Mouse (Mus musculus): Measurements from ENCODE around the gene Cdk6.
"Not testable (repeated sequence)": the region's sequence is repeated elsewhere in the genome, so short reads cannot be mapped to it uniquely, and the experiment has no call there.

DNA sequence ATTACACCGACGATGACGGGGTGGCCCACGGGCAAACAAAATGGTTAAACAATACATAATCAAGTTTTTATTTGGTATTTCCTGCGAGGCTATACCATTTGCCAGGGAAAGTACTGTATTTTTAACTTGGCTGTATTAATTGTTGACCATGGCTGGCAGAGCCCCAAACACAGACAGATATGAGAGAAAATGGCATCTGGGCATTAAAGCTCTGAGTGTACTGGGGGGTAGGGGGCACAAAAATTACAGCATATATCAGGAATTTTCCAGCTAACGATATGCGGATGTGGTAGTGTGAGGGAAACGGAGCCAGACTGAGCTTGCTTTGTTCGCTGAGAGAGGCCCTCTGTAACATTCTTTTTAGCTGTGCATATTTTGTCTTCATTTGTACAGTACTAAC lies 109.9 kb downstream of the Cdk6 start:
- TF ChIP-seq USF1 (IDR thresholded peaks at IDR 0.05; ENCODE audit: low read depth); POLR2A (IDR thresholded peaks at IDR 0.05; ENCODE audit: insufficient read length, low read depth); TCF3 (IDR thresholded peaks at IDR 0.05; ENCODE audit: insufficient read length, low read depth); E2F4 (IDR thresholded peaks at IDR 0.05; ENCODE audit: insufficient read depth); MYOD1 (IDR thresholded peaks at IDR 0.05; ENCODE audit: control insufficient read depth in 1 of 3, insufficient read length in 2 of 3, low read depth in 2 of 3); TCF12 (IDR thresholded peaks at IDR 0.05; ENCODE audit: insufficient read depth, poor library complexity, severe bottlenecking); MYOG (IDR thresholded peaks at IDR 0.05; ENCODE audit: control insufficient read depth in 1 of 3, insufficient read depth in 1 of 3, insufficient read length in 2 of 3, low read depth in 2 of 3); MAX (IDR thresholded peaks at IDR 0.05; ENCODE audit: low read depth); POLR2AphosphoS2 (IDR thresholded peaks at IDR 0.05; ENCODE audit: insufficient read length, low read depth); SRF (IDR thresholded peaks at IDR 0.05; ENCODE audit: control insufficient read depth, insufficient read length, low read depth); CEBPB (IDR thresholded peaks at IDR 0.05; ENCODE audit: insufficient read depth, poor library complexity, severe bottlenecking): not testable (repeated sequence)

Measured in myocyte (in vitro differentiated cells).